Mouse (Mus musculus): ENCODE data around the gene Entpd1. TPM values are rescaled to one million over a fixed set of nuclear protein-coding genes. Genes with fewer than 3 reads are reported as not detected.

Gene Entpd1
- 7.5 and 7.6 TPM in 2 replicates for polyA plus RNA-seq (2015; fragmentation: Nextera tagmentation; extraction: Ambion mirVana)

GRCm38 (mm10) chr19:40611830-40612506 is at the start of gene Entpd1, which contains the start of gene Tctn3:
Gene Entpd1, plus strand, starts transcription at chr19:40612366.
Gene Tctn3, minus strand, starts transcription at chr19:40612233.
- Histone ChIP-seq H3K27me3 (replicated peaks; ENCODE audit: control insufficient read depth, insufficient read depth, low read length) (no peaks in the 10 kb centered on the region; the same call in 1 of the 2 replicates), H3K9ac (ENCODE audit: low read depth, low read length) (peak within 1 kb of the TSS; percentile 80), H3K36me3 (ENCODE audit: control insufficient read depth, insufficient read depth, low read length) (no peaks in the 10 kb centered on the region), H3K9me3 (ENCODE audit: control insufficient read depth, low read length) (no peaks in the 10 kb centered on the region), H3K4me1 (ENCODE audit: control insufficient read depth, insufficient read depth, low read length) (0 out of 2 replicates have a peak, but pooled peaks cover 2% of the 10 kb centered on the region), H3K27ac (ENCODE audit: low read length) (0 out of 2 replicates have a peak within 1 kb of the TSS, but pooled peaks have one; percentile 16), H3K4me3 (ENCODE audit: low read length) (peak within 1 kb of the TSS; percentile 82), H3K4me2 (ENCODE audit: low read depth, low read length) (peak within 1 kb of the TSS; percentile 64)
- under 1% methylated on average over 45 of the region's 45 CpGs for WGBS
- ATAC-seq, result peak; percentile 100

- Histone ChIP-seq H3K36me3 (ENCODE audit: control insufficient read depth, insufficient read depth, low read length) (peaks cover 40% of the 10 kb centered on the region), H3K27ac (ENCODE audit: low read length) (peak overlapping the region; percentile 70), H3K4me2 (ENCODE audit: low read depth, low read length) (no peak overlapping the region)
Observed at GRCm38 (mm10) chr19:40563880-40564645, 48.1 kb upstream of the Entpd1 start.

GRCm38 (mm10) chr19:40567616-40568015 is 44.5 kb upstream of the Entpd1 start:
- Histone ChIP-seq H3K36me3 (ENCODE audit: control insufficient read depth, insufficient read depth, low read length) (peaks cover 59% of the 10 kb centered on the region), H3K9me3 (ENCODE audit: control insufficient read depth, low read length) (0 out of 2 replicates have a peak, but pooled peaks cover 8% of the 10 kb centered on the region), H3K9ac (ENCODE audit: low read depth, low read length) (no peak overlapping the region), H3K27ac (ENCODE audit: low read length) (no peak overlapping the region), H3K4me1 (ENCODE audit: control insufficient read depth, insufficient read depth, low read length) (no peaks in the 10 kb centered on the region), H3K27me3 (replicated peaks; ENCODE audit: control insufficient read depth, insufficient read depth, low read length) (no peaks in the 10 kb centered on the region), H3K4me2 (ENCODE audit: low read depth, low read length) (no peak overlapping the region), H3K4me3 (ENCODE audit: low read length) (no peak overlapping the region)
- no peak for ATAC-seq
- 94% methylated on average over 3 of the region's 3 CpGs for WGBS

More at GRCm38 (mm10) chr19:40563880-40564645, 48.1 kb upstream of the Entpd1 start:
- Histone ChIP-seq H3K9ac (ENCODE audit: low read depth, low read length) (no peak overlapping the region), H3K27me3 (replicated peaks; ENCODE audit: control insufficient read depth, insufficient read depth, low read length) (no peaks in the 10 kb centered on the region), H3K9me3 (ENCODE audit: control insufficient read depth, low read length) (no peaks in the 10 kb centered on the region), H3K4me3 (ENCODE audit: low read length) (no peak overlapping the region), H3K4me1 (ENCODE audit: control insufficient read depth, insufficient read depth, low read length) (no peaks in the 10 kb centered on the region)
- ATAC-seq, result peak; percentile 85
- whole genome bisulfite sequencing, result 69% methylated on average over 10 of the region's 10 CpGs

- no peak overlapping the region for H3K4me3 ChIP-seq (ENCODE audit: low read length)
- H3K36me3 ChIP-seq (ENCODE audit: control insufficient read depth, insufficient read depth, low read length), result peaks cover 48% of the 10 kb centered on the region
- 0 out of 2 replicates have a peak, but pooled peaks cover 8% of the 10 kb centered on the region for H3K9me3 ChIP-seq (ENCODE audit: control insufficient read depth, low read length)
- no peak overlapping the region for H3K4me2 ChIP-seq (ENCODE audit: low read depth, low read length)
- no peaks in the 10 kb centered on the region for H3K27me3 ChIP-seq (replicated peaks; ENCODE audit: control insufficient read depth, insufficient read depth, low read length)
- H3K27ac ChIP-seq (ENCODE audit: low read length), result peak overlapping the region; percentile 86
- H3K4me1 ChIP-seq (ENCODE audit: control insufficient read depth, insufficient read depth, low read length), result 0 out of 2 replicates have a peak, but pooled peaks cover 3% of the 10 kb centered on the region
- no peak overlapping the region for H3K9ac ChIP-seq (ENCODE audit: low read depth, low read length)
- 59% methylated on average over 9 of the region's 9 CpGs for WGBS
- peak; percentile 93 for ATAC-seq
Observed at GRCm38 (mm10) chr19:40570726-40571125, 41.4 kb upstream of the Entpd1 start.

- no peak overlapping the region for H3K4me2 ChIP-seq (ENCODE audit: low read depth, low read length)
Observed at GRCm38 (mm10) chr19:40575438-40575837, 36.7 kb upstream of the Entpd1 start.

GRCm38 (mm10) chr19:40580902-40581301 is 31.3 kb upstream of the Entpd1 start:
- ATAC-seq, result peak; percentile 90
- Histone ChIP-seq H3K4me3 (ENCODE audit: low read length) (no peak overlapping the region), H3K9ac (ENCODE audit: low read depth, low read length) (no peak overlapping the region), H3K4me2 (ENCODE audit: low read depth, low read length) (no peak overlapping the region), H3K36me3 (ENCODE audit: control insufficient read depth, insufficient read depth, low read length) (peaks cover 29% of the 10 kb centered on the region), H3K27ac (ENCODE audit: low read length) (peak overlapping the region; percentile 87), H3K27me3 (replicated peaks; ENCODE audit: control insufficient read depth, insufficient read depth, low read length) (no peaks in the 10 kb centered on the region), H3K4me1 (ENCODE audit: control insufficient read depth, insufficient read depth, low read length) (peaks cover 18% of the 10 kb centered on the region), H3K9me3 (ENCODE audit: control insufficient read depth, low read length) (no peaks in the 10 kb centered on the region)
- 52% methylated on average over 2 of the region's 2 CpGs for WGBS

More at GRCm38 (mm10) chr19:40575438-40575837, 36.7 kb upstream of the Entpd1 start:
- no peaks in the 10 kb centered on the region for H3K27me3 ChIP-seq (replicated peaks; ENCODE audit: control insufficient read depth, insufficient read depth, low read length)
- peak overlapping the region; percentile 38 for H3K9ac ChIP-seq (ENCODE audit: low read depth, low read length)
- no peak overlapping the region for H3K4me3 ChIP-seq (ENCODE audit: low read length)
- WGBS, result 44% methylated on average over 5 of the region's 5 CpGs
- H3K9me3 ChIP-seq (ENCODE audit: control insufficient read depth, low read length), result 0 out of 2 replicates have a peak, but pooled peaks cover 2% of the 10 kb centered on the region
- ATAC-seq, result peak; percentile 92
- H3K4me1 ChIP-seq (ENCODE audit: control insufficient read depth, insufficient read depth, low read length), result peaks cover 6% of the 10 kb centered on the region; the same call in 1 of the 2 replicates
- H3K36me3 ChIP-seq (ENCODE audit: control insufficient read depth, insufficient read depth, low read length), result peaks cover 40% of the 10 kb centered on the region
- H3K27ac ChIP-seq (ENCODE audit: low read length), result peak overlapping the region; percentile 91

- Histone ChIP-seq H3K9me3 (ENCODE audit: control insufficient read depth, low read length) (no peaks in the 10 kb centered on the region), H3K27me3 (replicated peaks; ENCODE audit: control insufficient read depth, insufficient read depth, low read length) (no peaks in the 10 kb centered on the region), H3K4me2 (ENCODE audit: low read depth, low read length) (no peak overlapping the region), H3K4me1 (ENCODE audit: control insufficient read depth, insufficient read depth, low read length) (peaks cover 19% of the 10 kb centered on the region), H3K36me3 (ENCODE audit: control insufficient read depth, insufficient read depth, low read length) (peaks cover 25% of the 10 kb centered on the region), H3K4me3 (ENCODE audit: low read length) (no peak overlapping the region), H3K9ac (ENCODE audit: low read depth, low read length) (no peak overlapping the region; the same call in 1 of the 2 replicates), H3K27ac (ENCODE audit: low read length) (peak overlapping the region; percentile 87)
- WGBS, result 46% methylated on average over 5 of the region's 5 CpGs
- ATAC-seq, result 0 out of 2 replicates have a peak, but pooled peaks have one; percentile 1
Observed at GRCm38 (mm10) chr19:40581662-40582061, 30.5 kb upstream of the Entpd1 start.

- Histone ChIP-seq H3K4me3 (ENCODE audit: low read length) (peak overlapping the region; percentile 79), H3K9me3 (ENCODE audit: control insufficient read depth, low read length) (no peaks in the 10 kb centered on the region), H3K4me2 (ENCODE audit: low read depth, low read length) (peak overlapping the region; percentile 75), H3K27me3 (replicated peaks; ENCODE audit: control insufficient read depth, insufficient read depth, low read length) (no peaks in the 10 kb centered on the region), H3K9ac (ENCODE audit: low read depth, low read length) (peak overlapping the region; percentile 83), H3K4me1 (ENCODE audit: control insufficient read depth, insufficient read depth, low read length) (peaks cover 15% of the 10 kb centered on the region), H3K27ac (ENCODE audit: low read length) (peak overlapping the region; percentile 92), H3K36me3 (ENCODE audit: control insufficient read depth, insufficient read depth, low read length) (0 out of 2 replicates have a peak, but pooled peaks cover 5% of the 10 kb centered on the region)
- WGBS, result 47% methylated on average over 7 of the region's 7 CpGs
- ATAC-seq, result no peak
Observed at GRCm38 (mm10) chr19:40586908-40587307, 25.3 kb upstream of the Entpd1 start.

Measured in intestine, embryonic 16.5 days (tissue).